Mouse (Mus musculus) spleen, adult 2 months (tissue): Measurements from ENCODE around the gene Creb1.

ENCODE experiments used
- CTCF ChIP-seq: fragments of 200-500 bp; IDR thresholded peaks from 2 replicates; pipeline ENCODE4 v1.5.1; 2011; ENCODE audit warnings: mild to moderate bottlenecking, inconsistent platforms; ENCODE audit not compliant: insufficient read depth, insufficient read length, insufficient replicate concordance; ENCODE audit errors: extremely low read depth
- POLR2A ChIP-seq: fragments of 200-500 bp; IDR thresholded peaks from 2 replicates; pipeline ENCODE4 v1.6.1; 2011; ENCODE audit warnings: low read depth, low read length, inconsistent platforms

DNA sequence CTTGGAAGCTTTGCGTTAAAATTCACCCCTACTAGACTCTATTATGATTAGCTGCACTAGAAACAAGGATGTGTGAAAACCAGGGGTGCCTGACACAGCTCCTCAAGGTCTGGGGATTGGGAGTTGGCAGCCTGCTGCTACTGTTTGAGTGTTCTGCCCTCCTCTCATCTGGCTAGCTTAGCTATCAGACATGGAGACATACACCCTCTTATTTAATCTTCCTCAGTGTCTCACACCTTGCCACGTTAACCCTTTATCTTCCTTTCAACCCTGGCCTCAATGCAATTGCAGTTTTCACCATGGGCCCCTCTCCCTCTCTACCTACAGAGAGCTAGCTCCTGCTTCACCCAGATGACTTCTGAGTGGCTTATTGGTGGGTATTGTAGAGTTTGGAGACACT lies 103.2 kb downstream of the Creb1 start:
- TF ChIP-seq CTCF: no peak
- no peak for TF ChIP-seq POLR2A
